ENCODE assay signal across 10 mouse cellular contexts in the genomic region with DNA sequence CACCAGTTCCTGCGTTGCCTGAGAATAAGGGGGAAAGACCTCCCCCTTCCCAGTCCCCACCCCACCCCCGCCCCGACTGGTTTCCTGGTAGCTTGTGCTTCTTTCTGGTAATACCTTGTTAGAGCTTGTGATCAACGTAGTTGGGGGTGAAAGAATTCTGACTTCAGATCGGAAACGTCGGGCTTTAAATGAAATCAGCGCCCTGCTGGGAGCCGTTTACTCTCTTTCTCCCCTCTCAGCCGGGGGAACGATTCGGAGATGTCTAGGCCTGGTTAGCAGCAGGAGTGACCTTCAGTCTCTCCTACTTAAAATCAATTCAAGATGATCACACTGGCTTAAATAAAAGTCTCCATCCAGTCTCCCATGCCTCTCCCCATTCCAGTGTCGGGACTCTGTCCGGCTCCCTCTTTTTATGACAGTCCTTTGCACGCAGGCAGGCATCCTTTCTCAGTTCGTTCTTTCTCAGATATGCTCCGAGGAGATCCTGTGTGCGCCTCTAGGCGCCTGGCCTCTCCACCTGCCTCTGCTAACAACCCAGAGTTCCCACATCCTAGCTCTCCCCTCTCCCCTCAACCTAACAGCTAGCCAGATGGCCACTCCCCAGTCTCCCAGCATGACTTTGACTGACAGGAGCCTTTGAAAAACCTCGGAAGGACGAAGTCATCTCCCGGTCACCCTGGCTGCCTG.
DNase-seq lines count a peak whose midpoint lies in the region; ATAC-seq and TF ChIP-seq lines count a peak whose summit lies in the region.
"Had no signal": no experiment of that assay in that cellular context is flagged by ENCODE, and none has a peak within 500 bp of the region (broad histone marks: within the 10 kb centered on the region; RNA-seq: fewer than 3 reads in every experiment).

No protein-coding gene starts in this region.

- H3K4me2 ChIP-seq in lung, embryonic 15.5 days = peak overlapping the region; percentile 34
- peak overlapping the region; percentile 30 for H3K4me2 ChIP-seq in stomach, embryonic 15.5 days

- no peak for TF ChIP-seq POLR2A in embryonic fibroblast, embryonic 13.5 days (IDR thresholded peaks at IDR 0.05; ENCODE audit: low read depth, low read length)

- H3K36me3 ChIP-seq in lung, embryonic 15.5 days = no peaks in the 10 kb centered on the region
- no peaks in the 10 kb centered on the region for H3K36me3 ChIP-seq in limb, embryonic 10.5 days
- no peaks in the 10 kb centered on the region for H3K36me3 ChIP-seq in stomach, embryonic 15.5 days

- no peak for DNase-seq in lung, postnatal 4 days
- peak; percentile 50 for DNase-seq in limb, embryonic 10.5 days (ENCODE audit: low spot score)
- no peak for DNase-seq in layer of hippocampus, postnatal 25 days (ENCODE audit: extremely low spot score in 1 of 2, low spot score in 1 of 2)
- DNase-seq: layer of hippocampus, adult 9-11 months; thymus, postnatal 25 days had no signal

- 13% methylated on average over 22 of the region's 22 CpGs for WGBS in lung, embryonic 15.5 days
- WGBS in limb, embryonic 10.5 days = 2% methylated on average over 22 of the region's 22 CpGs
- 17% methylated on average over 22 of the region's 22 CpGs for WGBS in stomach, embryonic 15.5 days

- peaks cover 6% of the 10 kb centered on the region for H3K4me1 ChIP-seq in lung, embryonic 15.5 days
- H3K4me1 ChIP-seq in embryonic fibroblast, embryonic 13.5 days (ENCODE audit: control insufficient read depth, insufficient read depth, low read length) = no peaks in the 10 kb centered on the region
- H3K4me1 ChIP-seq in limb, embryonic 10.5 days = peaks cover 18% of the 10 kb centered on the region
- 0 out of 2 replicates have a peak, but pooled peaks cover 4% of the 10 kb centered on the region for H3K4me1 ChIP-seq in stomach, embryonic 15.5 days

- no peak overlapping the region for H3K27ac ChIP-seq in lung, embryonic 15.5 days
- peak overlapping the region; percentile 7; the same call in 1 of the 2 replicates for H3K27ac ChIP-seq in embryonic fibroblast, embryonic 13.5 days (ENCODE audit: insufficient read depth, low read length)
- peak overlapping the region; percentile 59 for H3K27ac ChIP-seq in limb, embryonic 10.5 days
- H3K27ac ChIP-seq in stomach, embryonic 15.5 days = no peak overlapping the region

- no peak for ATAC-seq in lung, embryonic 15.5 days (ENCODE audit: borderline replicate concordance, extremely low read depth, low FRiP score, low TSS enrichment)
- no peak for ATAC-seq in stomach, embryonic 15.5 days (ENCODE audit: insufficient read depth, low FRiP score, low read depth)
- ATAC-seq in erythroid progenitor cell, adult 5-6 weeks (replicated peaks; ENCODE audit: low FRiP score, poor library complexity, severe bottlenecking) = no peak

- H3K9ac ChIP-seq in lung, embryonic 15.5 days = no peak overlapping the region
- H3K9ac ChIP-seq in stomach, embryonic 15.5 days = no peak overlapping the region

- peaks cover 8% of the 10 kb centered on the region; the same call in 1 of the 2 replicates for H3K27me3 ChIP-seq in lung, embryonic 15.5 days
- peaks cover 13% of the 10 kb centered on the region; the same call in 1 of the 2 replicates for H3K27me3 ChIP-seq in limb, embryonic 10.5 days (ENCODE audit: low read depth, poor library complexity, severe bottlenecking)
- H3K27me3 ChIP-seq in stomach, embryonic 15.5 days (replicated peaks) = no peaks in the 10 kb centered on the region

- H3K4me3 ChIP-seq in lung, embryonic 15.5 days = 0 out of 2 replicates have a peak overlapping the region, but pooled peaks have one; percentile 5
- H3K4me3 ChIP-seq in embryonic fibroblast, embryonic 13.5 days (ENCODE audit: insufficient read depth, low read length) = no peak overlapping the region
- peak overlapping the region; percentile 36 for H3K4me3 ChIP-seq in limb, embryonic 10.5 days
- H3K4me3 ChIP-seq in stomach, embryonic 15.5 days (replicated peaks) = no peak overlapping the region
- H3K4me3 ChIP-seq: erythroblast, embryonic 14.5 days had no signal

- no peak for TF ChIP-seq CTCF in embryonic fibroblast, embryonic 13.5 days (IDR thresholded peaks at IDR 0.05; ENCODE audit: borderline replicate concordance, insufficient read depth, low read length)

- no peaks in the 10 kb centered on the region for H3K9me3 ChIP-seq in lung, embryonic 15.5 days
- H3K9me3 ChIP-seq in limb, embryonic 10.5 days (replicated peaks) = no peaks in the 10 kb centered on the region
- no peaks in the 10 kb centered on the region for H3K9me3 ChIP-seq in stomach, embryonic 15.5 days

Comparison
In these comparisons a context has a peak if more than half of its experiments do, and no peak if none do; other contexts are left out.
1. H3K27ac ChIP-seq: peak in embryonic fibroblast, embryonic 13.5 days (single experiment) and limb, embryonic 10.5 days (single experiment); none in lung, embryonic 15.5 days (single experiment) and stomach, embryonic 15.5 days (single experiment).
2. H3K4me3 ChIP-seq: peak in lung, embryonic 15.5 days (single experiment) and limb, embryonic 10.5 days (single experiment); none in embryonic fibroblast, embryonic 13.5 days (single experiment) and stomach, embryonic 15.5 days (single experiment).